Mouse (Mus musculus): ENCODE data around the gene Olfr329-ps.
"Not testable (repeated sequence)": the region's sequence is repeated elsewhere in the genome, so short reads cannot be mapped to it uniquely, and the experiment has no call there.

Olfr329-ps gene

DNA sequence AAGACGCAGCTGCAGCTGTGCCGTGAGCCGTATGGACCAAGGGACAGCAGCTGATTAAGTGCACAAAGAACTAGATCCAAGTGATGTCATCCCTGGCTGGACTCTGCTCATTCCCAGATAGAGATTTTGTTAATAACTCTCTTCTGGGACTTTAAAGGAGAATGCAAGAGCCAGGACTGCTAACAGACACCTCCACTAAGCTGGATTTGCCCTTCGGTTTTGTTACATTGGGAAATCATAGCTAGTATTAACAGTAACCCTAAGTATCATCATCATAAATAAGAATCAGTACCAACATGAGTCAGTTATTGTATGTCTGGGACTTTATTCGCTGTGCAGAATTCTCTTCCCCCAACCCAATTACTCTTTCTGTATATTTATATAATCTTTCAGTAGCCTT is at the start of gene Olfr329-ps:
Gene Olfr329-ps, minus strand, starts transcription at position 101 of the 400 bp plus-strand sequence.
- no peak for DNase-seq

DNA sequence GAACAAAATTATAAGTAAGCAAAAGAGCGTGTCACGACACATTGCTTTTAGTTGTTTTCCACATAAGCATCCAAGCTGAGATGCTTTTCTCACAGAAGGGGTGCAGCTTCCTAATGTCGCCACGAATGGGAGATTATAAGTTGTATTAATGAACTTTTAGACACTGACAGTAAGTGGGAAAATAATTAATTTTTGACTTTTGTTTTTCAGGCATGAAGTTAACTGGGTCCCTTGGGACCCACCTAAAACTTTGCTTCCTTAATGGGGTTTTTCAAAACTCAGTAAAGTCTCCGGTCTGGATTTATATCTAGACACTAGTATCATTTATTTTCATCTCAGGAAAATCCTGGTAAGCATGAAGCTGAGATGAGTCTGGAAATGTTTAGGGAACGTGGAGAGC is 48.6 kb upstream of the Olfr329-ps start, which contains the start of gene Olfr324:
Gene Olfr324, plus strand, starts transcription at position 301 of the 400 bp plus-strand sequence.
- DNase-seq: no peak

DNA sequence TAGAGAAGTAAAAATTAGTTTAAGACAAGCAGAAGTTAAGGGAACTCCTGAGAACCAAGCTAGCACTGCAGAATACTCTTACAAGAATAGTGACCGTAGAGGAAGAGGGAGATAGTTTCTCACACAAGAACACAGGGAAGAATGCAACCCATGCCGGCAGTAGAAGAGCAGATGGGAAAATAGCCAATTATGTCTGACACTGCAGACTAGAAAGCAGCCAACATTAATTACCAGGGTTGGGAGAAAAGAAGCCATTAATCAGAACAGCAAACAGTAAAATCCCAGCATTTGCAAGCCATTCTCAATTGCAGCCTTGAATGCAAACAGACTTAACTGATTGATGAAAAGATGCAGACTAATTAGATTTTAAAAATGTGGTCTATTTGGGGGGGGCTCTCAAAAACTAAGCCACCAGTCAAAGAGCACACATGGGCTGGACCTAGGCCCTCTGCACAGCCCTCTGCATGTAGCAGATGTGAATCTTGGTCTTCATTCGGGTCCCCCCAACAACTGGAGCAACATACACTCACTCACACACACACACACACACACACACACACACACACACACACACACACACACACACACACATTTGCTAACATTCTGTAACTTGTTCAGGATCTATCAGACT is 42.5 kb upstream of the Olfr329-ps start:
- no peak for DNase-seq

DNA sequence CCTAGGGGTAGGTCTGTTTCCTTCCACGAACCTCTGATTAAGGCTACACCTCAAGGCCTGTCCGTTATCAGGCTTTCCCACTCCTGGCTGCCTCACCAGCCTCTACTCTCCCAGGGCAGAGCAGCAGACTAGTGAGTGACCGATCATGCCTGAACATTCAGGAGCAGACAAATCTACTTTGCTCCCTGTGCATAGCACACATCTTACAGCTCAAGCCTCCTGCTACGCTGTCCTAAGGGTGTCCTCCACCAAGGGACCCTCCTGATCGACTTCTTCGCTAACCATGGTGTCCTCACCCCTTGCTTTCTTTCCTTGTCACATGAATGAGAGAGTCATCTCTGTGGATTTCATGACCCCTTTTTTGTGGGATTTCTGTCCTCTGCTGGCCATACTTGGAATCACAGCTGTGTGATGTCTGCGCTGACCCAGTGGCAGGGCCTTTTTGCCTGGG is 41.7 kb upstream of the Olfr329-ps start:
- DNase-seq: peak in 1 of 2 experiments; percentile 53

DNA sequence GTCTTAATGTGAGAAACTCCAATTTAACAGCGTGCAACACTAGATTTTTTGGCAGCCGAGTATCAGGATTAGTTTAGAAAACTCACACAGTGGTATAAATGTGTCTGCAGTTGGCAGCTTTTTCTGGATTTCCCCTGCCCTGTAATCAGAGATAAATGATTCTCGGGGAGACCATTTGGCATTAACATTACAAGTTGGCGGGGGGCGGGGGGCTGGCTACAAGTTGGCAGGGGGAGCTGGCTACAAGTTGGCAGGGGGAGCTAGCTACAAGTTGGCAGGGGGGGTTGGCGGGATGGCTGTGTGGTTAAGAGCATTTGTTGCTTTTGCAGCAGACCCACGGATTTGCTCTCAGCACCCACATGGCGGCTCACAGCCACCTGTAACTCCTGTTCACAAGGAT is 32.4 kb upstream of the Olfr329-ps start:
- no peak for DNase-seq

DNA sequence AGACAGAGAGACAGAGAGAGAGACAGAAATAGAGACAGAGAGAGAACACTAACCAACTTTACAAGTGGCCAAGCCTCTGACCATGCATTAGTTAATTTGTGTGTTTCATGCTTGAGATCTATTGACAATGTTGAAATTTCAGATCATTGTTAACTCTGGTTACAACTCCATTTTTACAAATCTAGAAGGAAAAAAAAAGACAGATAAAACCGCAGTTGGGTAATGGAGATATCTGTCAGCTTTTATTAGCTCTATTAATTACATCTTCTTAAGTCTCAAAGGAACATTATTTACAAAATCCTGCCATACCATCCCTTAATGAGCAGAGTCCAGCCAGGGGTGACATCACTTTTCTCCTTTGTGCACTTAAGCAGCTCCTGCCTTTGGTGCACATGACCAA is 31.2 kb upstream of the Olfr329-ps start, which contains the start of gene Olfr325:
Gene Olfr325, plus strand, starts transcription at position 301 of the 400 bp plus-strand sequence.
- DNase-seq: no peak

DNA sequence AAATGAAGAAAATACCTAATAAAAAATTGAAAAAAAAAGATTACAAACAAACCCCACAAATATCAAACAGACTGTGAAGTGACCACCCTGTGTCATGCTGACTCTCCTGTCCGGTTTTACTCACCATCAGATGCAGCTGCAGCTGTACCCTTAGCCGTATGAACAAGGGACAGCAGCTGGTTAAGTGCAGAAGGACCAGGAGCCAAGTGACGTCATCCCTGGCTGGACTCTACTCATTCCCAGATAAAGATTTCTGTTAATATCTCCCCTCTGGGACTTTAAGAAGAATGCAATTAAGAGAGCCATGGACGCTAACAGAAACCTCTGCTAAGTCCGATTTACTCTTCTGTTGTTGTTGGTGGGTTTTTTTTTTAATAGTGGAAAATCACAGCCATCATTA is 24.2 kb upstream of the Olfr329-ps start, which contains the start of gene Olfr224:
Gene Olfr224, minus strand, starts transcription at position 149 of the 400 bp plus-strand sequence.
- no peak for DNase-seq

DNA sequence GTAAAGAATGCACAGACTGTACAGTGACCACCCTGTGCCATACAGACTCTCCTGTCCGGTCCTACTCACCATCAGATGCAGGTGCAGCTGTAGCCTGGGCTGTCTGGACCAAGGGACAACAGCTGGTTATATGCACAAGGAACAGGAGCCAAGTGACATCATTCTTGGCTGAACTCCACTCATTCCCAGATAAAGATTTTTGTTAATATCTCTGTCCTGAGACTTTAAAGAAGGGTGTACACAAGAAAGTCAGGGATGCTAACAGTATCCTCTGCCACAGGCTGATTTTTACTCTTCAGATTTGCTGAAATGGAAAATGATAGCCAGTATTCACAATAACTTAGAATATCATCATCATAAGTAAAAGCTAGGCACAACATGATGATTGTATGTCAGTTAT is 9.3 kb upstream of the Olfr329-ps start, which contains the start of gene Olfr328:
Gene Olfr328, minus strand, starts transcription at position 101 of the 400 bp plus-strand sequence.
- DNase-seq: no peak

DNA sequence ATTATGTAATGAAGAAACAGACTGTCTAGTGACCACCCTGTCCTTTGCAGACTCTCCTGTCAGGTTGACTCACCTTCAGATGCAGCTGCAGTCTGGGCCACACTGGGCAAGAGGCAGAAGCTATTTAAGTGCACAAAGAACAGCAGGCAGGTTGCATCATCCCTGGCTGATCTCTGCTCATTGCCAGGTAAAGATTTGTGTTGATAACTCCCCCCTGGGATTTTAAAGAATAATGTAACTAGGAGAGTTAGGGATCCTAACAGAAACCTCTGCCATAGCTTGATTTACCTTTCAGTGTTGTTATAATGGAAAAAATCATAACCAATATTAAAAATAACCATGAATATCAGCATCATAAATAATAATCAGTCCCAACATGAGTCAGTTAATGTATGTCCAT is 11.5 kb downstream of the Olfr329-ps start, which contains the start of gene Olfr330:
Gene Olfr330, minus strand, starts transcription at position 101 of the 400 bp plus-strand sequence.
- not testable (repeated sequence) for DNase-seq

DNA sequence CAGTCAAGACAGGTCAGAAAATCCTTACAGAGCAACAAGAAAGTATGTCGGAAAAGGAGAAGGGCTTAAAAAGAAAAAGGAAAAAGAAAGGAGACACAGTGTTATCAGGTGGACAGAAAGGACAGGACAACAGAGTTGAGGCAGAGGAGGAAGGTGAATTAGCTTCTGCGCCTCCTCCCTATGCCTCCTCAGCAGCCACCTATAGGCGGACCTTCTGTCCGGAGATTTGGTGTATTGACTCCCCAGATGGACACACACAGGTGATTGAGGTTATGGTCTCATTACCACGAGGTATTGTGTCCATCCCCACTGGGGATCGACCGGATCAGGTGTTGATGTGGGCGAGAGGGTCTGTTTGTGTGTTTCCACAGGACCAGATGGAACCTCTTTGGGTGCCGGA is 26.5 kb downstream of the Olfr329-ps start:
- DNase-seq: peak; percentile 14 to 56

DNA sequence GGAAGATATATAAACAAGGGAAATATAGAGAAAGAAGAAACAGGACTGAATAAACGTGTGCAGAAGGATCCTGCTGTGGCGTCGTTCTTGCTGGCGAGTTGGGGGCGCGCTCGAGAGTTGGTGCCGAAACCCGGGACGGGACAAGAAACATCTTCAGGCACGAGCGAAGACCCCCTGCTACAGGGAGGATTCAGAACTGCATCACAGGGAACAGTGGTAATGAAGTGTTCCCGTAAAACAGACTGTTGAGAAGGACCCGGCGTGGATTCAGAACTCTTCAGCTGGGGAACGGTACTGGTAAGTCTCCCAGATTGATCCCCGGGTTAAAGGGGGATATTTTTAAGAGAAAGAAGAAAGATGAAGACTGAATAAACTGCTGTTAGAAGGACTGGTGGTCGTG is 27.3 kb downstream of the Olfr329-ps start:
- DNase-seq: peak; percentile 60 to 89

DNA sequence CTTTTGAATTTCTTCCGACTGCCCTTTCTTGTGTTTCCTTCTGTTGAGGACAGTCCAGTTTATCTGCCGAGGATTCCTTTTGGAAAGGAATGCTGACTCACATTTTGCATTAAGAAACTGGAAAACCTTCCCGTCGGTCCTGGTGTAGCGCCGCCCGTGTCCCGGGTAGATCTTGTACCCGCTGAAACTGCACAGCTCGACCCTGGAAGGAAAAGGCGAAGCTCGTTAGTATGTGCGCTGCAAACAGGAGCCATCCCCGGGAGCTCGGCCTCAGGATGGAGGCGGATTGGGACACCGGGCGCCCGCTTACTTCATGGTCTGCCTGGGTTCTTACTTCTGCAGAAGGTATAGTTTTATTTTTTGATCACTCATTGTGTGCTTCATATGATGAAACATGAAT is 37.2 kb downstream of the Olfr329-ps start:
- DNase-seq: not testable (repeated sequence)

DNA sequence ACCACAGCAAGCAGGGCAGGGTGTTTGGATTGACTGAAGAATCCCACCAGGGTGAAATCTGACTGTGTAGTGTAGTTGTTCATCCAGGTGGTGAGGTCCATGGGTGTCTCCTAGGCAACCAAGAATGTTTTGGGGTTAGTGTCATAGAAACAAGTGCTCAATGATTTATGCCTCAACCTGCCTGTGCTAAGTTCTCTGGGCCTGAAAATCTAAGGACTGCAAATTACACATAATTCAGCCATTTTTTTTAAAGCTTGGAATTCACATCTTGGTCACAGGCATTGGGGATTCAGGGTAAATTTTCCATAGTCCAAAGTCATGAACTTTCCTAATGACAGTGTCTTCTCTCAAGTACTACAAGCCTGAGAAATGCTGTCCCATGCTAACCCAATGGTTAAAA is 43.8 kb downstream of the Olfr329-ps start, which contains the start of gene Olfr331:
Gene Olfr331, minus strand, starts transcription at position 101 of the 400 bp plus-strand sequence.
- DNase-seq: not testable (repeated sequence)

DNA sequence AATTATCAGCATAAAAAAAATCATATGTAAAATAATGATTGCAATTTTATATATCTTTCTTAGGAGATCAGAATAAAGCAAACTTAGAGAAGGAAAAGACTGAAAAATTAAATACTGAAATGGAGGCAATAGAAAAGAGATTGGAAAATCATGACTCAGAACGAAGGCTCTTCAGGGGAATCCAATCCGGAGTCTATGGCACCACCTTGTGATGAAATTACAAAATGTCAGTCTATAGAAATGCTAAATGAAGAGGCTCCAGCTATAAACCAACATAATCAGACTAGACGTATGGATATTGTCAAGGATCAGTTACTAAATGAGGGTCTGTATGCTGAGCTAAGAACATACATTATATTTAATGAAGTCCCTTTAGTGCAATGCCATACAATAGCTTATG is 46.9 kb downstream of the Olfr329-ps start:
- no peak for DNase-seq

DNA sequence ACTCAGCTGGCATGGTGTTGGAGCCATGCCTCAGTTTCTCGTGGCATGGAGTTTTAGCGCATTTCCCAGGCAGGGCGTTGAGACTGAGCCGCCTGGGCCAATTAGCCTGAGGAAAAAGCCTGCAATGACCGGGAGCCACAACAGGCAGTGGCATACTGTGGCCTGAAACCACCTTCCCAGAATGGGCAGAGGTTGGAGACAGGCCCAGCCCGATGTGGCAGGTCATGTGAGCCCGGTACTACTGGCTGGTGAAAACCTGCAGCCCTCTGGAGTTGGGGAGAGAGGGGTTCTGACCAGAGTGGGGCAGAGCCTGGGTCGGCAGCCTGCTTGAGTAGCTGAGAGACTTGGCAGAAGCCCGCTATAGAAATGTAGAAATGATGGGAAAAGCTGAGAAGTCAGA is 47.5 kb downstream of the Olfr329-ps start:
- DNase-seq: no peak

DNA sequence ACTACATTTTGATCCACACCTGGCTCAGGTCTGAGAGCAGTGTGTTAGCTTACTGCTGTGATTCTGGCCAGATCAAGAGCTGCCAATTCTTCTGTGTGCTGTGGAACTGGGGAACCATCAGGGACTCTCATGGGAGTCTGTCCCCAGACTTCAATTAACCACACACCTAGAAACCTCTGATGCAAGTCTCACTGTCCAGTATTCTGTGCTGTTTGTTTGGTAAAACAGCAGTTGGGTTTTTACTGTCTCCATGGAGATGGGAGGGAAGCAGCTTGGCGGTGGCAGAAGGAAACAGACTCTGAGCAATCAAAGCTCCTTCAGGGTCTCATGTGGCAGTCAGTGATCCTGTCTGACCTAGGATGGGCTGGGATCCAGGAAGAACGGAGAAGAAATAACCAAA is 53.8 kb downstream of the Olfr329-ps start, which contains the start of gene Olfr332:
Gene Olfr332, minus strand, starts transcription at position 101 of the 400 bp plus-strand sequence.
- DNase-seq: no peak

Measured in kidney, postnatal 25 days (tissue).